Mouse (Mus musculus) myocyte (in vitro differentiated cells): ENCODE measurements around the gene Fam20b. TPM values are rescaled to one million over a fixed set of nuclear protein-coding genes. Genes with fewer than 3 reads are reported as not detected.

Experiments used
- H3K27me3 ChIP-seq: one replicate; pipeline ENCODE4 v1.6.1; 2011; ENCODE audit not compliant: control insufficient read depth, insufficient read depth, insufficient read length
- H3K36me3 ChIP-seq: one replicate; pipeline ENCODE4 v1.6.1; 2011; ENCODE audit not compliant: control insufficient read depth, insufficient read depth
- H3K4me2 ChIP-seq: one replicate; pipeline ENCODE4 v1.6.1; 2011; ENCODE audit warnings: low read depth, control low read depth
- H3K4me3 ChIP-seq: one replicate; pipeline ENCODE4 v1.5.1; 2011; ENCODE audit warnings: mild to moderate bottlenecking, control low read depth, moderate library complexity
- H3K79me2 ChIP-seq: one replicate; pipeline ENCODE4 v1.6.1; 2011; ENCODE audit not compliant: control insufficient read depth, insufficient read depth
- H3ac ChIP-seq: one replicate; pipeline ENCODE4 v1.6.1; 2011; ENCODE audit not compliant: control insufficient read depth, insufficient read length
- CEBPB ChIP-seq: IDR thresholded peaks from 2 replicates; pipeline ENCODE4 v1.6.1; 2011; ENCODE audit warnings: mild to moderate bottlenecking, moderate library complexity; ENCODE audit not compliant: poor library complexity, insufficient read depth, severe bottlenecking
- MAX ChIP-seq: IDR thresholded peaks from one replicate; pipeline ENCODE4 v1.6.1; 2011; ENCODE audit warnings: low read depth, mild to moderate bottlenecking, control low read depth
- MYOD1 ChIP-seq, 3 experiments: IDR thresholded peaks; one replicate each; pipeline ENCODE4 v1.6.1; 2011; ENCODE audit warnings: control low read depth in 2 of 3, low read depth in 2 of 3, mild to moderate bottlenecking in 2 of 3, moderate library complexity in 1 of 3; ENCODE audit not compliant: insufficient read length in 2 of 3, control insufficient read depth in 1 of 3
- MYOG ChIP-seq, 3 experiments: IDR thresholded peaks; one replicate each; pipeline ENCODE4 v1.6.1; 2011; ENCODE audit warnings: control low read depth in 2 of 3, low read depth in 2 of 3, mild to moderate bottlenecking in 2 of 3; ENCODE audit not compliant: insufficient read length in 2 of 3, control insufficient read depth in 1 of 3, insufficient read depth in 1 of 3
- POLR2A ChIP-seq: IDR thresholded peaks from one replicate; pipeline ENCODE4 v1.6.1; 2011; ENCODE audit warnings: low read depth, mild to moderate bottlenecking, control low read depth, moderate library complexity; ENCODE audit not compliant: insufficient read length
- POLR2AphosphoS2 ChIP-seq: IDR thresholded peaks from one replicate; pipeline ENCODE4 v1.6.1; 2011; ENCODE audit warnings: low read depth, control low read depth; ENCODE audit not compliant: insufficient read length
- REST ChIP-seq: IDR thresholded peaks from one replicate; pipeline ENCODE4 v1.6.1; 2011; ENCODE audit warnings: mild to moderate bottlenecking, control low read depth, moderate library complexity; ENCODE audit not compliant: insufficient read depth, insufficient read length
- SRF ChIP-seq: IDR thresholded peaks from one replicate; pipeline ENCODE4 v1.6.1; 2011; ENCODE audit warnings: low read depth; ENCODE audit not compliant: control insufficient read depth, insufficient read length
- TCF12 ChIP-seq: IDR thresholded peaks from one replicate; pipeline ENCODE4 v1.6.1; 2011; ENCODE audit warnings: mild to moderate bottlenecking, control low read depth; ENCODE audit not compliant: poor library complexity, insufficient read depth, severe bottlenecking
- TCF3 ChIP-seq: IDR thresholded peaks from one replicate; pipeline ENCODE4 v1.6.1; 2011; ENCODE audit warnings: low read depth, control low read depth; ENCODE audit not compliant: insufficient read length
- USF1 ChIP-seq: IDR thresholded peaks from one replicate; pipeline ENCODE4 v1.6.1; 2011; ENCODE audit warnings: low read depth, mild to moderate bottlenecking, control low read depth, moderate library complexity
- polyA plus RNA-seq: library from polyadenylated mRNA; unstranded; fragments of >200 nt; fragmentation: generic; extraction: Trizol; gene quantifications from one replicate; pipeline ENCODE4 v1.2.1, GENCODE M21; 2012; ENCODE audit warnings: missing spikeins

Gene Fam20b
- polyA plus RNA-seq, 1 experiment: 22.9 TPM

- H3ac ChIP-seq: no peak overlapping the region
- H3K36me3 ChIP-seq: peaks cover 10% of the 10 kb centered on the region
- no peak overlapping the region for H3K4me3 ChIP-seq
- H3K79me2 ChIP-seq: peaks cover 1% of the 10 kb centered on the region
- TF ChIP-seq MYOG (IDR thresholded peaks at IDR 0.05; ENCODE audit: control insufficient read depth in 1 of 3, insufficient read depth in 1 of 3, insufficient read length in 2 of 3, low read depth in 2 of 3) (peak; percentile 12 to 78 (median 74)), TCF12 (peak; percentile 39), MYOD1 (IDR thresholded peaks at IDR 0.05; ENCODE audit: control insufficient read depth in 1 of 3, insufficient read length in 2 of 3, low read depth in 2 of 3) (peak; percentile 53 to 74 (median 56)), POLR2AphosphoS2 (no peak)
- no peaks in the 10 kb centered on the region for H3K27me3 ChIP-seq
- no peak overlapping the region for H3K4me2 ChIP-seq
Measured at GRCm38 (mm10) chr1:156659906-156660659, 58.8 kb downstream of the Fam20b start.

- Histone ChIP-seq H3K36me3 (peaks cover 19% of the 10 kb centered on the region), H3K4me3 (no peak overlapping the region), H3K27me3 (no peaks in the 10 kb centered on the region), H3ac (no peak overlapping the region), H3K4me2 (no peak overlapping the region), H3K79me2 (no peaks in the 10 kb centered on the region)
- TF ChIP-seq POLR2AphosphoS2 (no peak), SRF (no peak), REST (no peak), MAX (no peak), POLR2A (peak; percentile 15)
Measured at GRCm38 (mm10) chr1:156658676-156659075, 60.2 kb downstream of the Fam20b start.

GRCm38 (mm10) chr1:156657523-156657922 lies 61.4 kb downstream of the Fam20b start:
- Histone ChIP-seq H3K79me2 (no peaks in the 10 kb centered on the region), H3ac (no peak overlapping the region), H3K4me3 (no peak overlapping the region), H3K4me2 (no peak overlapping the region), H3K36me3 (peaks cover 28% of the 10 kb centered on the region), H3K27me3 (no peaks in the 10 kb centered on the region)
- TF ChIP-seq MAX: no peak
- TF ChIP-seq POLR2AphosphoS2: peak; percentile 30
- TF ChIP-seq MYOD1 (IDR thresholded peaks at IDR 0.05; ENCODE audit: control insufficient read depth in 1 of 3, insufficient read length in 2 of 3, low read depth in 2 of 3): peak in 1 of 3 experiments; percentile 50
- TF ChIP-seq SRF: no peak
- TF ChIP-seq MYOG (IDR thresholded peaks at IDR 0.05; ENCODE audit: control insufficient read depth in 1 of 3, insufficient read depth in 1 of 3, insufficient read length in 2 of 3, low read depth in 2 of 3): peak in 1 of 3 experiments; percentile 59
- no peak for TF ChIP-seq CEBPB
- TF ChIP-seq TCF3: no peak

- Histone ChIP-seq H3K79me2 (no peaks in the 10 kb centered on the region), H3K27me3 (no peaks in the 10 kb centered on the region), H3K36me3 (peaks cover 28% of the 10 kb centered on the region), H3K4me3 (no peak overlapping the region), H3ac (no peak overlapping the region), H3K4me2 (no peak overlapping the region)
- TF ChIP-seq SRF (no peak), POLR2AphosphoS2 (peak; percentile 44)
Measured at GRCm38 (mm10) chr1:156654735-156655530, 64.0 kb downstream of the Fam20b start.

- Histone ChIP-seq H3K79me2 (no peaks in the 10 kb centered on the region), H3K27me3 (no peaks in the 10 kb centered on the region), H3K4me2 (no peak overlapping the region), H3ac (no peak overlapping the region), H3K36me3 (peaks cover 39% of the 10 kb centered on the region), H3K4me3 (no peak overlapping the region)
- no peak for TF ChIP-seq USF1
- TF ChIP-seq MYOG (IDR thresholded peaks at IDR 0.05; ENCODE audit: control insufficient read depth in 1 of 3, insufficient read depth in 1 of 3, insufficient read length in 2 of 3, low read depth in 2 of 3): no peak
- no peak for TF ChIP-seq MAX
Measured at GRCm38 (mm10) chr1:156652189-156652822, 66.6 kb downstream of the Fam20b start.
